Mouse (Mus musculus): ENCODE data around the gene P4hb. TPM values are rescaled to one million over a fixed set of nuclear protein-coding genes. Genes with fewer than 3 reads are reported as not detected.

The P4hb gene
- polyA plus RNA-seq, 1 experiment from 2014 or later, result 716 TPM

GRCm38 (mm10) chr11:120577211-120578023 is 4.4 kb upstream of the P4hb start:
- Histone ChIP-seq H3K4me3 (ENCODE audit: low read length) (no peak overlapping the region), H3K27me3 (ENCODE audit: control insufficient read depth, insufficient read depth, low read length) (no peaks in the 10 kb centered on the region), H3K9me3 (ENCODE audit: control insufficient read depth, low read length) (no peaks in the 10 kb centered on the region), H3K4me1 (ENCODE audit: control insufficient read depth, insufficient read depth, low read length) (peaks cover 28% of the 10 kb centered on the region), H3K36me3 (ENCODE audit: control insufficient read depth, insufficient read depth, low read length) (peaks cover 31% of the 10 kb centered on the region), H3K4me2 (replicated peaks; ENCODE audit: low read depth, low read length) (no peak overlapping the region), H3K27ac (ENCODE audit: low read depth, low read length) (no peak overlapping the region), H3K9ac (ENCODE audit: low read depth, low read length) (no peak overlapping the region)
- WGBS, result 82% methylated on average over 7 of the region's 7 CpGs
- ATAC-seq (ENCODE audit: low FRiP score, low TSS enrichment), result no peak

- ATAC-seq (ENCODE audit: low FRiP score, low TSS enrichment), result no peak
- Histone ChIP-seq H3K4me1 (ENCODE audit: control insufficient read depth, insufficient read depth, low read length) (peaks cover 26% of the 10 kb centered on the region), H3K27me3 (ENCODE audit: control insufficient read depth, insufficient read depth, low read length) (no peaks in the 10 kb centered on the region), H3K36me3 (ENCODE audit: control insufficient read depth, insufficient read depth, low read length) (peaks cover 33% of the 10 kb centered on the region), H3K9ac (ENCODE audit: low read depth, low read length) (no peak overlapping the region), H3K9me3 (ENCODE audit: control insufficient read depth, low read length) (no peaks in the 10 kb centered on the region), H3K27ac (ENCODE audit: low read depth, low read length) (no peak overlapping the region), H3K4me2 (replicated peaks; ENCODE audit: low read depth, low read length) (no peak overlapping the region), H3K4me3 (ENCODE audit: low read length) (no peak overlapping the region)
- WGBS, result 90% methylated on average over 3 of the region's 3 CpGs
Observed at GRCm38 (mm10) chr11:120576365-120576981, 3.4 kb upstream of the P4hb start.

- no peak overlapping the region for H3K4me3 ChIP-seq (ENCODE audit: low read length)
- H3K4me2 ChIP-seq (replicated peaks; ENCODE audit: low read depth, low read length), result no peak overlapping the region
- peaks cover 32% of the 10 kb centered on the region for H3K4me1 ChIP-seq (ENCODE audit: control insufficient read depth, insufficient read depth, low read length)
- H3K27me3 ChIP-seq (ENCODE audit: control insufficient read depth, insufficient read depth, low read length), result no peaks in the 10 kb centered on the region
- ATAC-seq (ENCODE audit: low FRiP score, low TSS enrichment), result no peak
- H3K9ac ChIP-seq (ENCODE audit: low read depth, low read length), result no peak overlapping the region
- no peaks in the 10 kb centered on the region for H3K9me3 ChIP-seq (ENCODE audit: control insufficient read depth, low read length)
- peaks cover 38% of the 10 kb centered on the region for H3K36me3 ChIP-seq (ENCODE audit: control insufficient read depth, insufficient read depth, low read length)
- H3K27ac ChIP-seq (ENCODE audit: low read depth, low read length), result no peak overlapping the region
Observed at GRCm38 (mm10) chr11:120575940-120576339, 2.9 kb upstream of the P4hb start.

- Histone ChIP-seq H3K4me2 (replicated peaks; ENCODE audit: low read depth, low read length) (no peak overlapping the region), H3K9ac (ENCODE audit: low read depth, low read length) (0 out of 2 replicates have a peak overlapping the region, but pooled peaks have one; percentile 96), H3K36me3 (ENCODE audit: control insufficient read depth, insufficient read depth, low read length) (peaks cover 46% of the 10 kb centered on the region), H3K9me3 (ENCODE audit: control insufficient read depth, low read length) (no peaks in the 10 kb centered on the region), H3K27me3 (ENCODE audit: control insufficient read depth, insufficient read depth, low read length) (no peaks in the 10 kb centered on the region), H3K4me3 (ENCODE audit: low read length) (no peak overlapping the region), H3K27ac (ENCODE audit: low read depth, low read length) (no peak overlapping the region), H3K4me1 (ENCODE audit: control insufficient read depth, insufficient read depth, low read length) (peaks cover 28% of the 10 kb centered on the region)
- WGBS, result 74% methylated on average over 2 of the region's 2 CpGs
- ATAC-seq (ENCODE audit: low FRiP score, low TSS enrichment), result no peak
Observed at GRCm38 (mm10) chr11:120575046-120575445, 2.0 kb upstream of the P4hb start.

GRCm38 (mm10) chr11:120574278-120574600 is 1.2 kb upstream of the P4hb start:
- Histone ChIP-seq H3K9ac (ENCODE audit: low read depth, low read length) (peak overlapping the region; percentile 96), H3K4me3 (ENCODE audit: low read length) (peak overlapping the region; percentile 90), H3K36me3 (ENCODE audit: control insufficient read depth, insufficient read depth, low read length) (peaks cover 42% of the 10 kb centered on the region), H3K27me3 (ENCODE audit: control insufficient read depth, insufficient read depth, low read length) (no peaks in the 10 kb centered on the region), H3K27ac (ENCODE audit: low read depth, low read length) (peak overlapping the region; percentile 31; the same call in 1 of the 2 replicates), H3K4me1 (ENCODE audit: control insufficient read depth, insufficient read depth, low read length) (peaks cover 25% of the 10 kb centered on the region), H3K4me2 (replicated peaks; ENCODE audit: low read depth, low read length) (peak overlapping the region; percentile 92), H3K9me3 (ENCODE audit: control insufficient read depth, low read length) (no peaks in the 10 kb centered on the region)
- ATAC-seq (ENCODE audit: low FRiP score, low TSS enrichment), result no peak
- 42% methylated on average over 5 of the region's 5 CpGs for WGBS

- Histone ChIP-seq H3K4me1 (ENCODE audit: control insufficient read depth, insufficient read depth, low read length) (peaks cover 20% of the 10 kb centered on the region), H3K4me3 (ENCODE audit: low read length) (peak overlapping the region; percentile 90), H3K4me2 (replicated peaks; ENCODE audit: low read depth, low read length) (peak overlapping the region; percentile 92), H3K9me3 (ENCODE audit: control insufficient read depth, low read length) (no peaks in the 10 kb centered on the region), H3K27me3 (ENCODE audit: control insufficient read depth, insufficient read depth, low read length) (no peaks in the 10 kb centered on the region), H3K27ac (ENCODE audit: low read depth, low read length) (peak overlapping the region; percentile 95), H3K36me3 (ENCODE audit: control insufficient read depth, insufficient read depth, low read length) (peaks cover 39% of the 10 kb centered on the region), H3K9ac (ENCODE audit: low read depth, low read length) (peak overlapping the region; percentile 96)
- WGBS, result under 1% methylated on average over 23 of the region's 23 CpGs
- ATAC-seq (ENCODE audit: low FRiP score, low TSS enrichment), result no peak
Observed at GRCm38 (mm10) chr11:120573585-120574277, 678 bp upstream of the P4hb start.

- Histone ChIP-seq H3K9ac (ENCODE audit: low read depth, low read length) (peak overlapping the region; percentile 96), H3K27ac (ENCODE audit: low read depth, low read length) (peak overlapping the region; percentile 95), H3K36me3 (ENCODE audit: control insufficient read depth, insufficient read depth, low read length) (peaks cover 39% of the 10 kb centered on the region), H3K27me3 (ENCODE audit: control insufficient read depth, insufficient read depth, low read length) (no peaks in the 10 kb centered on the region), H3K9me3 (ENCODE audit: control insufficient read depth, low read length) (no peaks in the 10 kb centered on the region), H3K4me2 (replicated peaks; ENCODE audit: low read depth, low read length) (peak overlapping the region; percentile 92), H3K4me3 (ENCODE audit: low read length) (peak overlapping the region; percentile 90), H3K4me1 (ENCODE audit: control insufficient read depth, insufficient read depth, low read length) (peaks cover 21% of the 10 kb centered on the region)
- peak; percentile 37; the same call in 1 of the 2 replicates for ATAC-seq (ENCODE audit: low FRiP score, low TSS enrichment)
- WGBS, result under 1% methylated on average over 22 of the region's 24 CpGs
Observed at GRCm38 (mm10) chr11:120572417-120572751, 669 bp downstream of the P4hb start.

GRCm38 (mm10) chr11:120571754-120572416 is 1.2 kb downstream of the P4hb start:
- Histone ChIP-seq H3K4me3 (ENCODE audit: low read length) (peak overlapping the region; percentile 90), H3K27ac (ENCODE audit: low read depth, low read length) (peak overlapping the region; percentile 95), H3K27me3 (ENCODE audit: control insufficient read depth, insufficient read depth, low read length) (no peaks in the 10 kb centered on the region)

More at GRCm38 (mm10) chr11:120571754-120572416, 1.2 kb downstream of the P4hb start:
- Histone ChIP-seq H3K9ac (ENCODE audit: low read depth, low read length) (peak overlapping the region; percentile 96), H3K4me1 (ENCODE audit: control insufficient read depth, insufficient read depth, low read length) (peaks cover 21% of the 10 kb centered on the region), H3K9me3 (ENCODE audit: control insufficient read depth, low read length) (no peaks in the 10 kb centered on the region), H3K36me3 (ENCODE audit: control insufficient read depth, insufficient read depth, low read length) (peaks cover 40% of the 10 kb centered on the region), H3K4me2 (replicated peaks; ENCODE audit: low read depth, low read length) (peak overlapping the region; percentile 92)
- no peak for ATAC-seq (ENCODE audit: low FRiP score, low TSS enrichment)
- 10% methylated on average over 11 of the region's 11 CpGs for WGBS

Data from kidney, embryonic 14.5 days (tissue).